Mouse (Mus musculus): Measurements from ENCODE around the gene Msi2. TPM values are rescaled to one million over a fixed set of nuclear protein-coding genes. Genes with fewer than 3 reads are reported as not detected.

The Msi2 gene
- polyA plus RNA-seq, 1 experiment from 2014 or later = 24.5 TPM

GRCm38 (mm10) chr11:88614527-88615305 lies 103.6 kb downstream of the Msi2 start:
- 73% methylated on average over 11 of the region's 11 CpGs for WGBS
- no peaks in the 10 kb centered on the region for H3K27me3 ChIP-seq (ENCODE audit: insufficient read depth, low read length)
- H3K9ac ChIP-seq (ENCODE audit: low read depth, low read length) = no peak overlapping the region
- H3K4me1 ChIP-seq (replicated peaks; ENCODE audit: insufficient read depth, low read length) = peaks cover 56% of the 10 kb centered on the region
- H3K4me3 ChIP-seq (replicated peaks; ENCODE audit: low read depth, low read length) = no peak overlapping the region
- ATAC-seq (replicated peaks; ENCODE audit: low FRiP score, low read depth) = no peak
- no peaks in the 10 kb centered on the region for H3K36me3 ChIP-seq (ENCODE audit: insufficient read depth, low read length)
- no peak for TF ChIP-seq CTCF (IDR thresholded peaks at IDR 0.05; ENCODE audit: low read depth)
- H3K4me2 ChIP-seq (ENCODE audit: low read length) = no peak overlapping the region
- H3K27ac ChIP-seq = peak overlapping the region; percentile 81
- no peaks in the 10 kb centered on the region for H3K9me3 ChIP-seq (replicated peaks; ENCODE audit: low read length)
- no peak for DNase-seq (ENCODE audit: low spot score)

DNA sequence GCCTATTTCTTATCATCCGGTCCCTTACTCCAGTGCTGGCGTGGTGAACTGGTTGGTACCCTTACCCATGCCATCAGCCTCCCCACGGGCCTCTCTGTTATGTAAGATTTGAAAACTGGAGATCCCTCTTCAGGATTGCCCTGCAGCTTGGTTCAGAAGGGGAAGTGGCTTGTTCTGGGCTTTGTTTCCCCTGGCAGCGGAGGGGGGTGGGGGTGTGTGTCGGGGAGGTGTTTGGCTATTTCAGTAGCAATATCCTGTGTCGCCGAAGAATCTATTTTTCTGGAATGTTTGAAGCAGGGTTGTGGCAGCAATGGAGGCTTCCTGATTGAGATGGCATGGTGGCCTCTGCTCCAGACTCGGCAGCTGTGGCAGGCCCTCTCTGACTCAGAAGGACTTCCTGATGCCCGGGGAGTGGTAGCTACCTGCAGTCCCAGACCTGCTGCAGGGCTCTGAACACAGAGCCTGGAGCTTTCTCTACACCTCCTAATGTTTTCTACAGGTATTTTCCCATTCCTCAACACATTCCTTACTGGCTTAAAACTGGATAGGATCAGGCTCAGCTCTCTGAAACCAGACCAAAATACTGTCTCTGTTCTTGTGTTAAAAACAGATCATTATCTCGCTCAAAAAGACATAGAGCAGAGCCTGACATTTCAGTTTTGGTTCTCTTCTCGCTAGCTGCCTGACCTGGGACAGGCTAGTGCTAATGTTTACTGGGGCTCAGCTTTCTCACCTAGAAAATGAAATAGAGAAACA lies 104.4 kb downstream of the Msi2 start:
- Histone ChIP-seq H3K4me1 (replicated peaks; ENCODE audit: insufficient read depth, low read length) (peaks cover 51% of the 10 kb centered on the region), H3K4me3 (replicated peaks; ENCODE audit: low read depth, low read length) (no peak overlapping the region), H3K27me3 (ENCODE audit: insufficient read depth, low read length) (no peaks in the 10 kb centered on the region), H3K4me2 (ENCODE audit: low read length) (no peak overlapping the region), H3K9ac (ENCODE audit: low read depth, low read length) (no peak overlapping the region), H3K9me3 (replicated peaks; ENCODE audit: low read length) (no peaks in the 10 kb centered on the region), H3K27ac (peak overlapping the region; percentile 81), H3K36me3 (ENCODE audit: insufficient read depth, low read length) (no peaks in the 10 kb centered on the region)
- WGBS = 37% methylated on average over 11 of the region's 11 CpGs
- ATAC-seq (replicated peaks; ENCODE audit: low FRiP score, low read depth) (no peak), DNase-seq (ENCODE audit: low spot score) (no peak)
- TF ChIP-seq CTCF (IDR thresholded peaks at IDR 0.05; ENCODE audit: low read depth) = no peak

GRCm38 (mm10) chr11:88613008-88613407 lies 105.3 kb downstream of the Msi2 start:
- Histone ChIP-seq H3K4me3 (replicated peaks; ENCODE audit: low read depth, low read length) (no peak overlapping the region), H3K27ac (peak overlapping the region; percentile 81), H3K36me3 (ENCODE audit: insufficient read depth, low read length) (no peaks in the 10 kb centered on the region), H3K4me2 (ENCODE audit: low read length) (no peak overlapping the region), H3K4me1 (replicated peaks; ENCODE audit: insufficient read depth, low read length) (peaks cover 48% of the 10 kb centered on the region), H3K27me3 (ENCODE audit: insufficient read depth, low read length) (no peaks in the 10 kb centered on the region), H3K9me3 (replicated peaks; ENCODE audit: low read length) (no peaks in the 10 kb centered on the region), H3K9ac (ENCODE audit: low read depth, low read length) (no peak overlapping the region)
- WGBS = 46% methylated on average over 6 of the region's 6 CpGs
- DNase-seq (ENCODE audit: low spot score) (peak; percentile 65), ATAC-seq (replicated peaks; ENCODE audit: low FRiP score, low read depth) (peak; percentile 45; the same call in 1 of the 2 replicates)
- TF ChIP-seq CTCF (IDR thresholded peaks at IDR 0.05; ENCODE audit: low read depth) = no peak

DNA sequence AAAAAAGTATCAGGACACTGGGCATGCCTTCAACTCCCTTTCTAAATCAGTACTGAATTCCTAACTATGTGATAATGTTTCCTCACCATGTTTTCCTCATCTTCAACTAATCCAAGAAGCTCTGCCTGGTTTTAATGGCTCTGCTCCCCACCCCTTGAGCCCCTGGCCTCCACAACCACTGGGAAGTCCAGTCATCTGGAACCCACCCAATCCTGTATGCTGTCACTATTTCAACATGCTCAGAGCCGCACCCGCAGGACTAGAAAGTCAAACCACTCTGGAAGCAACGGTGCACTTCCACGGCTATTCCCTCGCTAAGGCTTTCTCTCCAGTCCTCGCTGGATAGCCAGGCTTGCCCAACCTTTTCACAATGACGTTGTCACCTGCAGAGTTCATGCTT lies 106.2 kb downstream of the Msi2 start:
- ATAC-seq (replicated peaks; ENCODE audit: low FRiP score, low read depth) (no peak), DNase-seq (ENCODE audit: low spot score) (no peak)
- no peak for TF ChIP-seq CTCF (IDR thresholded peaks at IDR 0.05; ENCODE audit: low read depth)
- peak overlapping the region; percentile 9; the same call in 1 of the 2 replicates for H3K27ac ChIP-seq
- no peak overlapping the region for H3K9ac ChIP-seq (ENCODE audit: low read depth, low read length)
- no peak overlapping the region for H3K4me3 ChIP-seq (replicated peaks; ENCODE audit: low read depth, low read length)
- no peaks in the 10 kb centered on the region for H3K9me3 ChIP-seq (replicated peaks; ENCODE audit: low read length)
- no peaks in the 10 kb centered on the region for H3K36me3 ChIP-seq (ENCODE audit: insufficient read depth, low read length)
- no peaks in the 10 kb centered on the region for H3K27me3 ChIP-seq (ENCODE audit: insufficient read depth, low read length)
- WGBS = 61% methylated on average over 7 of the region's 7 CpGs
- no peak overlapping the region for H3K4me2 ChIP-seq (ENCODE audit: low read length)
- peaks cover 41% of the 10 kb centered on the region for H3K4me1 ChIP-seq (replicated peaks; ENCODE audit: insufficient read depth, low read length)

- Histone ChIP-seq H3K36me3 (ENCODE audit: insufficient read depth, low read length) (no peaks in the 10 kb centered on the region), H3K27ac (no peak overlapping the region), H3K4me1 (replicated peaks; ENCODE audit: insufficient read depth, low read length) (peaks cover 44% of the 10 kb centered on the region), H3K4me2 (ENCODE audit: low read length) (no peak overlapping the region), H3K4me3 (replicated peaks; ENCODE audit: low read depth, low read length) (no peak overlapping the region), H3K9ac (ENCODE audit: low read depth, low read length) (no peak overlapping the region), H3K27me3 (ENCODE audit: insufficient read depth, low read length) (no peaks in the 10 kb centered on the region), H3K9me3 (replicated peaks; ENCODE audit: low read length) (no peaks in the 10 kb centered on the region)
- no peak for TF ChIP-seq CTCF (IDR thresholded peaks at IDR 0.05; ENCODE audit: low read depth)
- ATAC-seq (replicated peaks; ENCODE audit: low FRiP score, low read depth) (no peak), DNase-seq (ENCODE audit: low spot score) (no peak)
- WGBS = 75% methylated on average over 6 of the region's 6 CpGs
Measured at GRCm38 (mm10) chr11:88610809-88611208, 107.5 kb downstream of the Msi2 start.

GRCm38 (mm10) chr11:88610112-88610511 lies 108.2 kb downstream of the Msi2 start:
- H3K27ac ChIP-seq = no peak overlapping the region
- 97% methylated on average over 1 of the region's 1 CpGs for WGBS
- no peaks in the 10 kb centered on the region for H3K9me3 ChIP-seq (replicated peaks; ENCODE audit: low read length)
- H3K27me3 ChIP-seq (ENCODE audit: insufficient read depth, low read length) = no peaks in the 10 kb centered on the region
- no peak overlapping the region for H3K4me3 ChIP-seq (replicated peaks; ENCODE audit: low read depth, low read length)
- no peak for TF ChIP-seq CTCF (IDR thresholded peaks at IDR 0.05; ENCODE audit: low read depth)
- no peak overlapping the region for H3K4me2 ChIP-seq (ENCODE audit: low read length)
- H3K9ac ChIP-seq (ENCODE audit: low read depth, low read length) = no peak overlapping the region
- DNase-seq (ENCODE audit: low spot score) (no peak), ATAC-seq (replicated peaks; ENCODE audit: low FRiP score, low read depth) (no peak)
- H3K36me3 ChIP-seq (ENCODE audit: insufficient read depth, low read length) = 0 out of 2 replicates have a peak, but pooled peaks cover 3% of the 10 kb centered on the region
- H3K4me1 ChIP-seq (replicated peaks; ENCODE audit: insufficient read depth, low read length) = peaks cover 46% of the 10 kb centered on the region

Data from kidney, postnatal 0 days (tissue).